Mouse (Mus musculus): ENCODE data around the gene Krcc1.
"Not testable (repeated sequence)": the region's sequence is repeated elsewhere in the genome, so short reads cannot be mapped to it uniquely, and the experiment has no call there.

Gene Krcc1

DNA sequence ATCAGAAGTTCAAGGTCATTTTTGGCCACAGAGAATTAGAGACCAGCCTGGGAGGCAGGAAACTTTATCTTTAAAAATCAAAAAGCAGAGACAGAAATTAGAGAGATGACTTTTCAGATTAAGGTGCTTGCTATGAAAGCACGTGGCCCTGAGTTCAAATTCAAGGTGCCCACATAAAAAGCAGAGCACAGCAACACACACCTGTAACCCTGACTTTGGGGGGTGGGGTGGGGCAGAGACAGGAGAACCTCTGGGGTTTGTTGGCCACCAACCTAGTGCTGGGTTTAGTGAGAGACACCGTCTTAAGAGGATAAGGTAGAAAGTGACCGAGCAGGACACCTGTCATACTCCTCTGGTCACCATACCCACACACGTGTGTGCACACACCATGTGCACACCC lies 60.0 kb downstream of the Krcc1 start:
- DNase-seq (ENCODE audit: low read depth, low spot score), result not testable (repeated sequence)

DNA sequence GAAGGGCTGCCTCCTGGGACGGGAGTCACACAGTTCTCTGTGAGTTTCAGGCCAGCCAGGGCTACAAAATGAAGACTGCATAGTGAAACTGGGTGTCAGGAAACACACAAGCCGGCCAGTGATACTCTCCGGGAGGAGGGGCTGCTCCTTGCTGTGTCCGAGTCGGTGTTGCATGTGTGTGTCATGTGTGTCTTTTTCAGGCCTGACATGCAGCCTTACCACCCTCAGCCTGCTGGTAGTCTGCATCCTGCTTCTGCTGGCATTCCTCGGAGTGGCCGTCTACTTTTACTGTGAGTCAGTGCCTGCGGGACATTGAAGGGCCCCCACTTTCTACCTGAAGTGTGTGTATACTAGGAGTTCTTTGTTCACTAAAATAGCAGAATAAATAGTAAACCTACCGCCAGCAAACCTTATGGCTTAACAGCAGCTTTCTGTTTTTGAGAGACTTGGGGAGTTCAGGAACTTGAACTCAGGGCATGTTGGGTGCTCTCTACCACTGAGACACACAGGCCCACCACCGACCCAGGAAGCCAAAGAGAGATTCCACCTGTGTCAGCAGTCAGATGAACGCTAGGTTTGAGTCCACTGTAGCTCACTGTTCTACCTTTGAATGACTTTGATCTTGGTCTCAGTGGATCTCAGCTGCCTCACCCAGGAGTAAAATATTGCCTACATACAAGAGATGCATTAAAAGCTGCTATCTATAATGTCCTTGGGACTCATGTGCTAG lies 60.9 kb downstream of the Krcc1 start:
- DNase-seq (ENCODE audit: low read depth, low spot score), result no peak

DNA sequence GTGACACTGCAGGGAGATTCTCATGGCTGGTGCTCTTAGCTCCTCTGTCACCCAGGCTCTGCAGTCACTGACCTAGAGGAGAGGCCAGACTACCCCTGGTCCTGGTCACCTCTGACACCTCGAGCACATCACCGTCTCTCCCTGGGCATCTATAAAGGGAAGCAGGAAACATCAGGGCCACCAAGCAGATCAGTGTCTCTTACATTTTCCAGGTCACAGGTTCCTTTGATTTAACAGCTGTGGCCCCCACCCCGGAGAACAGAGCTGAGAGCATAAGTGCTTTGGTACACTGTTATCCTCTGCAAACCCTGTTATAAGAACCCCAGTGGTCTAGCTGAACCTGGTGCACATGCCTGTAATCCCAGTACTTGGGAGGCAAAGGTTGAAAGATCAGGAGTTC lies 61.6 kb downstream of the Krcc1 start:
- no peak for DNase-seq (ENCODE audit: low read depth, low spot score)

DNA sequence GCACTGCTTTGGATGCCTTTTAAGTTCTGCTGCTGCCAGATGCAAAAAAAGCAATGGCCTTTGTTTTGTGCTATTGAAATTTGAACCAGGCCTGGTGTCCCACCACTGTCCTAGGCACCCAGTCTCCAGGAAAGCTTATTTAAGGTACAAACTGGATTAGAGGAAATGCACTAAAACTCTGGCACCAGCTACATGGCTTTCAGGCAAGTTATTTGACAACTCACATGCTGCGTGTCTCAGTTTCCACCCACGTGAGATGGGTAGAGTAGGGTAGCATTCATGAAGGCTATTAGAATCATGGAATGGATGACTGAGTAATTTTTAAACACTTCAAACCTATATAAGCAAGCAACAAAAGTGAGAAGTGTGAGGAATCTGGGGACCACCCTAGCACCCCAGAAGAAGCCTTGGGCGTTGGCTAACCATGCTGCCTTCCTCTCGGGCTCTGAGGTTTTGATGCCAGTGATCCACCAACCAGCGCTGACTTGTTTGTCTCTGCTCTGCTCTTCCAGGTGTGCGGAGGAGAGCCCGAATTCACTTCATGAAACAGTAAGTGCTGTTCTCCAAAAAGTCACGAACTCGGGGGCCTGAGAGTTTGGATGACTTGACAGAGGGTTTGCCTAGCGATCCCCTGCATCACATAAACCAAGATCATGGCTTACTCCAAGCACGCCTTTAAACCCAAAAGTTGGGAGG lies 62.2 kb downstream of the Krcc1 start:
- DNase-seq (ENCODE audit: low read depth, low spot score), result no peak

Measured in R1 (cell line).